Mouse (Mus musculus): ENCODE measurements around the gene Gabpb2. TPM values are rescaled to one million over a fixed set of nuclear protein-coding genes. Genes with fewer than 3 reads are reported as not detected.

Gabpb2 gene
- polyA plus RNA-seq, 1 experiment from 2014 or later: 7.7 TPM

- no peak overlapping the region for H3K4me3 ChIP-seq
- peaks cover 48% of the 10 kb centered on the region for H3K36me3 ChIP-seq
- peaks cover 22% of the 10 kb centered on the region for H3K4me1 ChIP-seq (replicated peaks)
- no peak for ATAC-seq (ENCODE audit: insufficient number of reproducible peaks, low FRiP score)
- H3K27me3 ChIP-seq (replicated peaks): peaks cover 56% of the 10 kb centered on the region
- H3K4me2 ChIP-seq: no peak overlapping the region
- 88% methylated on average over 10 of the region's 10 CpGs for WGBS
- 0 out of 2 replicates have a peak, but pooled peaks cover 6% of the 10 kb centered on the region for H3K9me3 ChIP-seq (replicated peaks)
- no peak overlapping the region for H3K9ac ChIP-seq
- H3K27ac ChIP-seq (ENCODE audit: poor library complexity, severe bottlenecking): no peak overlapping the region
Measured at GRCm38 (mm10) chr3:95169996-95170395, 47.7 kb downstream of the Gabpb2 start.

- peaks cover 23% of the 10 kb centered on the region for H3K36me3 ChIP-seq
- 49% methylated on average over 5 of the region's 5 CpGs for WGBS
- no peak for ATAC-seq (ENCODE audit: insufficient number of reproducible peaks, low FRiP score)
- H3K9me3 ChIP-seq (replicated peaks): no peaks in the 10 kb centered on the region
- H3K4me1 ChIP-seq (replicated peaks): peaks cover 40% of the 10 kb centered on the region
- H3K4me3 ChIP-seq: no peak overlapping the region
- no peak overlapping the region for H3K9ac ChIP-seq
- no peak overlapping the region for H3K27ac ChIP-seq (ENCODE audit: poor library complexity, severe bottlenecking)
- no peak overlapping the region for H3K4me2 ChIP-seq
- peaks cover 27% of the 10 kb centered on the region for H3K27me3 ChIP-seq (replicated peaks)
Measured at GRCm38 (mm10) chr3:95164840-95165239, 52.9 kb downstream of the Gabpb2 start.

- H3K27me3 ChIP-seq (replicated peaks): peaks cover 23% of the 10 kb centered on the region; the same call in 1 of the 2 replicates
- H3K4me1 ChIP-seq (replicated peaks): peaks cover 45% of the 10 kb centered on the region
- WGBS: 53% methylated on average over 5 of the region's 5 CpGs
- ATAC-seq (ENCODE audit: insufficient number of reproducible peaks, low FRiP score): no peak
- H3K36me3 ChIP-seq: peaks cover 17% of the 10 kb centered on the region
- H3K4me2 ChIP-seq: no peak overlapping the region
- H3K4me3 ChIP-seq: no peak overlapping the region
- no peak overlapping the region for H3K27ac ChIP-seq (ENCODE audit: poor library complexity, severe bottlenecking)
- no peaks in the 10 kb centered on the region for H3K9me3 ChIP-seq (replicated peaks)
- H3K9ac ChIP-seq: 0 out of 2 replicates have a peak overlapping the region, but pooled peaks have one; percentile 48
Measured at GRCm38 (mm10) chr3:95164256-95164550, 53.5 kb downstream of the Gabpb2 start.

GRCm38 (mm10) chr3:95163419-95164255 lies 54.1 kb downstream of the Gabpb2 start:
- ATAC-seq (ENCODE audit: insufficient number of reproducible peaks, low FRiP score): no peak
- Histone ChIP-seq H3K4me3 (no peak overlapping the region), H3K9me3 (replicated peaks) (no peaks in the 10 kb centered on the region), H3K4me2 (peak overlapping the region; percentile 11; the same call in 1 of the 2 replicates), H3K27me3 (replicated peaks) (peaks cover 19% of the 10 kb centered on the region; the same call in 1 of the 2 replicates), H3K36me3 (peaks cover 12% of the 10 kb centered on the region), H3K27ac (ENCODE audit: poor library complexity, severe bottlenecking) (no peak overlapping the region), H3K4me1 (replicated peaks) (peaks cover 45% of the 10 kb centered on the region), H3K9ac (peak overlapping the region; percentile 48; the same call in 1 of the 2 replicates)
- 43% methylated on average over 11 of the region's 11 CpGs for WGBS

- H3K9ac ChIP-seq: no peak overlapping the region
- no peak overlapping the region for H3K27ac ChIP-seq (ENCODE audit: poor library complexity, severe bottlenecking)
- peaks cover 45% of the 10 kb centered on the region for H3K4me1 ChIP-seq (replicated peaks)
- H3K27me3 ChIP-seq (replicated peaks): peaks cover 13% of the 10 kb centered on the region; the same call in 1 of the 2 replicates
- no peaks in the 10 kb centered on the region for H3K9me3 ChIP-seq (replicated peaks)
- peak overlapping the region; percentile 98; the same call in 1 of the 2 replicates for H3K4me2 ChIP-seq
- no peak overlapping the region; the same call in 1 of the 2 replicates for H3K4me3 ChIP-seq
- no peak for ATAC-seq (ENCODE audit: insufficient number of reproducible peaks, low FRiP score)
- peaks cover 7% of the 10 kb centered on the region for H3K36me3 ChIP-seq
- WGBS: 25% methylated on average over 2 of the region's 2 CpGs
Measured at GRCm38 (mm10) chr3:95162345-95162628, 55.4 kb downstream of the Gabpb2 start.

- Histone ChIP-seq H3K4me3 (peak overlapping the region; percentile 62), H3K4me1 (replicated peaks) (peaks cover 45% of the 10 kb centered on the region), H3K4me2 (peak overlapping the region; percentile 98), H3K27me3 (replicated peaks) (peaks cover 13% of the 10 kb centered on the region; the same call in 1 of the 2 replicates), H3K36me3 (peaks cover 2% of the 10 kb centered on the region; the same call in 1 of the 2 replicates), H3K27ac (ENCODE audit: poor library complexity, severe bottlenecking) (no peak overlapping the region), H3K9ac (peak overlapping the region; percentile 87), H3K9me3 (replicated peaks) (no peaks in the 10 kb centered on the region)
- 15% methylated on average over 9 of the region's 9 CpGs for WGBS
- no peak for ATAC-seq (ENCODE audit: insufficient number of reproducible peaks, low FRiP score)
Measured at GRCm38 (mm10) chr3:95161618-95162344, 55.9 kb downstream of the Gabpb2 start.

GRCm38 (mm10) chr3:95161041-95161551 lies 56.6 kb downstream of the Gabpb2 start:
- WGBS: 1% methylated on average over 30 of the region's 30 CpGs
- ATAC-seq (ENCODE audit: insufficient number of reproducible peaks, low FRiP score): 0 out of 2 replicates have a peak, but pooled peaks have one; percentile 9

GRCm38 (mm10) chr3:95159987-95160963 lies 57.4 kb downstream of the Gabpb2 start, which contains the start of gene Sema6c:
Gene Sema6c (plus strand): TSS chr3:95160457.
- ATAC-seq (ENCODE audit: insufficient number of reproducible peaks, low FRiP score): peak; percentile 94
- Histone ChIP-seq H3K4me1 (replicated peaks) (peaks cover 45% of the 10 kb centered on the region), H3K4me2 (peak within 1 kb of the TSS; percentile 98), H3K9me3 (replicated peaks) (no peaks in the 10 kb centered on the region), H3K27me3 (replicated peaks) (peaks cover 13% of the 10 kb centered on the region; the same call in 1 of the 2 replicates), H3K9ac (peak within 1 kb of the TSS; percentile 87), H3K4me3 (peak within 1 kb of the TSS; percentile 62), H3K27ac (ENCODE audit: poor library complexity, severe bottlenecking) (peak within 1 kb of the TSS; percentile 9; the same call in 1 of the 2 replicates), H3K36me3 (no peaks in the 10 kb centered on the region)
- WGBS: under 1% methylated on average over 65 of the region's 66 CpGs

More at GRCm38 (mm10) chr3:95161041-95161551, 56.6 kb downstream of the Gabpb2 start:
- H3K4me2 ChIP-seq: peak overlapping the region; percentile 98
- H3K36me3 ChIP-seq: no peaks in the 10 kb centered on the region
- H3K27me3 ChIP-seq (replicated peaks): peaks cover 13% of the 10 kb centered on the region; the same call in 1 of the 2 replicates
- peak overlapping the region; percentile 87 for H3K9ac ChIP-seq
- peaks cover 45% of the 10 kb centered on the region for H3K4me1 ChIP-seq (replicated peaks)
- H3K27ac ChIP-seq (ENCODE audit: poor library complexity, severe bottlenecking): no peak overlapping the region
- H3K9me3 ChIP-seq (replicated peaks): no peaks in the 10 kb centered on the region
- peak overlapping the region; percentile 62 for H3K4me3 ChIP-seq

- H3K27me3 ChIP-seq (replicated peaks): peaks cover 13% of the 10 kb centered on the region; the same call in 1 of the 2 replicates
- WGBS: 16% methylated on average over 8 of the region's 8 CpGs
Measured at GRCm38 (mm10) chr3:95159511-95159986, 58.2 kb downstream of the Gabpb2 start.

GRCm38 (mm10) chr3:95153874-95154273 lies 63.8 kb downstream of the Gabpb2 start:
- no peak for ATAC-seq (ENCODE audit: insufficient number of reproducible peaks, low FRiP score)
- Histone ChIP-seq H3K36me3 (no peaks in the 10 kb centered on the region), H3K4me3 (no peak overlapping the region), H3K27ac (ENCODE audit: poor library complexity, severe bottlenecking) (no peak overlapping the region), H3K4me2 (no peak overlapping the region), H3K9ac (no peak overlapping the region), H3K9me3 (replicated peaks) (no peaks in the 10 kb centered on the region), H3K4me1 (replicated peaks) (no peaks in the 10 kb centered on the region), H3K27me3 (replicated peaks) (no peaks in the 10 kb centered on the region)
- 49% methylated on average over 4 of the region's 4 CpGs for WGBS

More at GRCm38 (mm10) chr3:95159511-95159986, 58.2 kb downstream of the Gabpb2 start:
- Histone ChIP-seq H3K27ac (ENCODE audit: poor library complexity, severe bottlenecking) (no peak overlapping the region), H3K4me3 (peak overlapping the region; percentile 62), H3K4me2 (peak overlapping the region; percentile 98), H3K4me1 (replicated peaks) (peaks cover 40% of the 10 kb centered on the region), H3K9me3 (replicated peaks) (no peaks in the 10 kb centered on the region), H3K9ac (peak overlapping the region; percentile 64), H3K36me3 (no peaks in the 10 kb centered on the region)
- no peak for ATAC-seq (ENCODE audit: insufficient number of reproducible peaks, low FRiP score)
